Mouse (Mus musculus): ENCODE results near the gene St6galnac3.

The St6galnac3 gene

DNA sequence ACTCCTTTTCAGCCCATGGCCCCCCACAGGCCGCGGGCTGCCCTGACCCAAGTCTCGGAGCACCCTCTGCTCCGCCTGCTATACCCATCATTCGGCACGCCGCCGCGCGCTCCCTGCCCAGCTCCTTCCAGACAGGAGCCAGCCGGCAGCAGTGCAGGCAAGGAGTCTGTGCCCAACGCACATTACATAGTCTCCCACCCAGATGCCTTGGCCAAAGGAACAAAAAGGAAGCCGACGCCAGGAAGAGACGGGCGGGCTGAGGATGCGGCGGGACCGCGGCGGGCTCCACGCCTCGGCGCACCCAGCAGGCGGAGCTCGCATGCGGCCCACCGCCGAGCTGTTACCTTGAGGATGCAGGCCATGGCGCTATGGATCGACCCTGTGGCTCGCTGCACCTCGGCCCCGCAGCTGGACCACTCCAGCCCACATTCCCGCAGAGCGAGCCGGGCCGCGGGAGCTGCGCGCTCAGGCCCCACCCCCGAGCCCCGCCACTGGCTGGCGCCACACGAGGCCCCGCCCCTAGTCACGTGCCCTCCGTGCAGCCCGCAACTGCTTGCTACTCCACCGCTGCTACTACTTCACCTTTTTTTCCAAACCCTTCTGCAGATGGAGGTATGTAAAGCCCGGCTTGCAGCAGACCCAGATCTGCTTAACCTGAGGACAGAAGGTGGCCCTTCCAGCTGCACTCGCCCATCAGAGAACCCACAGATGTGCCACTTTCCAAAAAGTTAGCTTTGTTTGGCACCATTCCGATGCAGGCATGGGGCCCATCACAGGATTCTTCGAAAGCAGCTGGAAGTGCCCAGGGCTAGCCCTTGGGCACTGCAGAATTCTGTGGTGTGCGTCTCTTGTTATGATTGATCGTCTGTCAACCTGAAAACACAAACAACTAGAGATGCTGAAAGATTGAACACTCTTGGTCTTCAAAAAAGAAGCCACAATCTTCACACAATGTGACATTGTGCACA lies at the start of gene St6galnac3:
Gene St6galnac3, minus strand, starts transcription at position 474 of the 968 bp plus-strand sequence.
- peak; percentile 62 for DNase-seq (ENCODE audit: extremely low read depth, low read depth)

DNA sequence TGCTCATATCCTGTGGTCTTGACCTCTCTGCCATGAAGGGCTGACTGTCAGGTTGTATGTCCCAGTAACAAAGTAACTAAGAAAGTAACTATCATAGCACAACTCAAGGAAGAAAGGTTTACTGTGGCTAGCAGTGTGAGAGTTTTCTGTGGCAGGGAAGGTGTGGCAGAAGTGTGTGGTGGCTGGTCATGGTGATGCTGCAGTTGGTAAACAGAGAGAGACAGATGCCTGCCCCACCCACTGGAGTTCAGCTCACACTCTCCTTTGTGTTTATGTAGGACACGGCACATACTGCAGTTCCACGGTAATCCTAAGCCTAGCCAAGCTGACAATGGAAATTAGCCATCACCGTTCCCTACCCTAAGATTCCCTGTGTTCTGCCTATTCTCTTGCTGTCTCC lies 49.6 kb upstream of the St6galnac3 start:
- DNase-seq (ENCODE audit: extremely low read depth, low read depth), result no peak

DNA sequence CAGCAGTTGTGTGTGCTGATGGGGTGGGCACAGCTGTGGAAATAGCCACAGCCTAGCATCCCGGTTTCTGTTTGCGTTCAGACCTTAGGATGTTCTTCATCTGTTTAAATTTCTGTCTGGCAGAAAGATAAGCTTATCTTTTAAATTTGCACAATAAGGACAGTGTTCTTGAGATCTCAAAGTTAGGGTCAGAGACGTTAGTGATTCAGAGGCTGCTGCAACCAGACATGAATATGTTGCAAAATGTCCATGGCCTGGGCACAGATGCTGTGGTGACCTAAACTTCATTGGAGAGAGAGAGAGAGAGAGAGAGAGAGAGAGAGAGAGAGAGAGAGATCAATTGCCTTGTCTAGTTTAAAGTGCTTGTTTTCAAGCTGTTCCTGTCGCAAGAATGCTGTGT lies 46.5 kb upstream of the St6galnac3 start:
- DNase-seq (ENCODE audit: extremely low read depth, low read depth), result no peak

DNA sequence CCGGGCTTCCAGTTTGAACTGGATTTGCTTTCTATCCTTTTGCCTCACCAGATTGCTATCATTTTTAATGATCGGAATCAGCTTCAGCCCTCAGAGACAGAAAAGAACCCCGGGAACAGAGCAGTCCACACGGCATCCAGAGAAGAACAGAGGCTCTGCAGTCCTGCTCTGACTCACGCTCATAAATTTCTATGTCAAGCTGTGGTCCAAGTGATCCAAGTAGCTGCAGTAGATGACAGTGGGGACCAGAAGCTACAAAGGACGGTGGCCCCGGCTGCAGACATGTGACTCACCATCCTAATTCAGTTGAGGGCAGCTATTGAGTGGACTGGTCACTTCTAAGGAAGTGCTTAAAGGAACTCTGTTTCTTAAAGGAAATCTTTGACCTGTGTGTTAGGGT lies 45.6 kb upstream of the St6galnac3 start:
- DNase-seq (ENCODE audit: extremely low read depth, low read depth), result no peak

DNA sequence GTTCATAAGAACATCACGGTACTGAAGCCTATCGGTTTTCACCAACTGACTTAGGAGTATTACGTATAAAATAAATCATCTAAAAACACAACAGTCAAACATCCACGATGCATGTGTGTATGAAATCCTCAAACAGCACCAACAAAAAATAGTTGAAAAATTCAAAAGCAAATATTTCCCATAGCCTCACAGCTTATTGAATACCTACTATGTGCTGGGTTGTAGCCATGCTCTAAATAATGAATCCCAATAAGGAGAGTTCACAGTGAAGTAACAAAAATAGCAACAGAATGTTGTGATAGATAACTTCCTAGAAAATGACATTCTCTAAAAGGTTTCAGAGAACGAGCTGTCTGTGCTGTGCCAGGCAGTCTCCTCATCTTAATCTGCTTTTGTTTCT lies 44.2 kb upstream of the St6galnac3 start:
- DNase-seq (ENCODE audit: extremely low read depth, low read depth), result no peak

DNA sequence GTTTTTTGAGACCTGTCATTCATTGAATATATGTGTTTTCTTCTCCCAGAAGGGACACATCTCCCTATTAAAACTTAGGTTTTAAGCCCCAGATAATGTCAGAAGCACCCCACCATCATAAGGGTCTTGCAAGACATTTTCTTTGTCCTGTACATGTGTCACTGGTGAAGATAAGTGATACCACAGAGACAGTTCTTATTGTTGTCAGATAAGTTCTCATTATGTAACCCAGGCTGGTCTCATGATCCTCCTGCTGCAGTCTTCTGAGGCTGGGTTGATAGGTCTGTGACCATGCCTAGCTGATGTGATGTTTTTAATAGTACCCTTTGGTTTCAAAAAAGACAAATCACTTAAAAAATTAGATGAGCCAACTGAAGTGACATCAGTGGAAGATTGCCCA lies 40.2 kb upstream of the St6galnac3 start:
- DNase-seq (ENCODE audit: extremely low read depth, low read depth), result no peak

DNA sequence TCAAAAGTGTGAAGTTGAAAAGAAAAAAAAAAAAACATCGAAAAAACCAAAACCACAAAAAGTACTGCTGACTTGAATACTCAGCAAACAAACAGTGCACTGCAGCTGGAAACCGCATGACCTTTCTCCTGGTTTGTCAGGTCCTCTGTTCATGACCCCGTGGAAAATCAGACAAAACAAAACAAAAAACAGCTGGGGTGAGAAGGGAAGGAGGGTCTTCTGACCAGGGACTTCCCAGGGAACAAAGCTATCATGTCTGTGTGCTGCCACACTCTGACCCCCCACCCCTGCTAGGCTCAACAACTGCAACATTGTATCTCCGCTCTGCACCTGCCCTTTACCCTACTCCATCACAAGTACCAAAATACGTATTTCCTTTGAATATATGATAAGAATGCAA lies 39.8 kb upstream of the St6galnac3 start:
- no peak for DNase-seq (ENCODE audit: extremely low read depth, low read depth)

DNA sequence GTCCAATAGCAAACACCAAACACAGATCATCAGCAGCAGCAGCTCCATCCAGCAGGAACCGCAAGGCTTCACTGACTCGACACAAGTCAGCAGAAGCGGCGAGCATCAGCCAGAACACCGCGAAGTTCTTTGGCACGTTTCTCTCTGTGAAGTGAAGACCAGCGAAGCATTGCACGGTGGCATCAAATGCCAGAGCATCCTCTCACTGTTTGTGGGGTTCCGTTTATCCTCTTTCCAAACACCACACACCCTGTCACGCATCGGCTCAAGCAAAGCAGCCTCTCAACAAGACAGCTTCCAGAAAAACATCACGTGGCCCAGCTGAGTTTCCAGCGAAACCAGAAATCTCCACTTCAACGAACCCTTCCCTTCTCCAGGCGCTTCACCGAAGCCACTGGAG lies 36.2 kb upstream of the St6galnac3 start:
- no peak for DNase-seq (ENCODE audit: extremely low read depth, low read depth)

DNA sequence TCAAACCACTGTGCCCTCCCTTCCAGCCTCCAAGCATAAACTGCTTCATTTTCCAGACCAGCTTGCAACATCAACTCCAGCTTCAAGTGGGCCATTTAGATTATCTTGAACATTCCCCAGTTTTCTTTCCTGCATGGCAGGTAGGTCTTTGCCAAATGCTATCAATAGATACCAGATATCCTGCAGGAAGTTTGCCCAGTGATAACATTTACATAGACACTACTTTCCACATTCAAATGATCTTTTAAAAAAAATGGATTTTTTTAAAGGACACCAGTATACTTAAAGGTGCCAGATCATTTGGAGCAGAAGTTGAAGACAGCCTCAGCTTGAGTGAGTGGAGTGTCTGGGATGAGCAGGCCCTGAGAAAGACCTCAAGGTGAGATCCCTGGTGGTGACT lies 34.3 kb upstream of the St6galnac3 start:
- DNase-seq (ENCODE audit: extremely low read depth, low read depth), result no peak

DNA sequence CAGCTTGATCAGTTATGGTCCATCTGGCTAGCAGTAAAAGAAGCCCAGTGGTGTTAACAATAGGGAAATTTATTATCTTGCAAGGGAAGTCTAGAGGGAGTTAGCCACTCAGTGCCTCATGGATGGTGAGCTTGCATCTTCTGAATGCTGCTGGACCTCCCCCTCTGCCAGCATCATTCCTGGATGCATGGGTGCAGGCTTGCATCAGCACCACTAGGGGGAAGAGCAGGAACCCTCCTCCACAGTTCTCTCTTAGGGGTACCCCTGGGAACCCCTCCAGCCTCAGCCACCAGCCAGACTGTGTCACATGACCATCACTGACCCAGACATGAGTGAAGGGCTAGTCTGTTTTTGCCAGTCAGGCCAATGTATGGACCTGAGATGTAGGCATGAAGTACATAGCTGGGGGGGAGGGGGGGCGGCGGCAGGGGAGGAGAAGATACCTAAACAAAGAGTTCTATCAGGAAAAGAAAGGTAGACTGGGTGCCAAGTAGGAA lies 31.6 kb upstream of the St6galnac3 start:
- no peak for DNase-seq (ENCODE audit: extremely low read depth, low read depth)

DNA sequence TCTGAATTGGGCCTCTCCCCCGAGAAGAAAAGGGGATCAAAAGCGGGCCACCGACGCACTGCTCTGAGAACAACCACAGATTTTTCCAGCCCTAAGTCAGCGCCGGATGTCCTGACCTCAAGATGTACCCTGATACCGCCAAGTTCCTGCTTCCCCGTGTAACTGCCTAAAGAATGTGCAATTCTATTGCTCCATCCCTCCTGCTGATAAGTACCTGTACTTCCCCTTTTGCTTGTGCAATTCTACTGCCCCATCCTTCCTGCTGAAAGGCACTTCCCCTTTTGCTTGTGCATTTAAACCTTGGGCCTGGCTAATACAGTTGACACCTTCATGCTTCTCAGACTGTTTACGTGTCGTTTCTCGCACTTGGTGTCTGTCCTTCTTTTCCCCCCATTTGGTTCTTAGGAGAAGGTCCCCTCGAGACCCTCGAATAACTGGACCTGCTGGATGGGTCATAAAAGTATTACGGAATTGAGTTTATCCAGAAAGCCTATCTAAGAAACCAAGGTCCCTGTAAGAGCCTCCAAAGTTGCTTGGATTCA lies 30.9 kb upstream of the St6galnac3 start:
- peak; percentile 76 for DNase-seq (ENCODE audit: extremely low read depth, low read depth)

DNA sequence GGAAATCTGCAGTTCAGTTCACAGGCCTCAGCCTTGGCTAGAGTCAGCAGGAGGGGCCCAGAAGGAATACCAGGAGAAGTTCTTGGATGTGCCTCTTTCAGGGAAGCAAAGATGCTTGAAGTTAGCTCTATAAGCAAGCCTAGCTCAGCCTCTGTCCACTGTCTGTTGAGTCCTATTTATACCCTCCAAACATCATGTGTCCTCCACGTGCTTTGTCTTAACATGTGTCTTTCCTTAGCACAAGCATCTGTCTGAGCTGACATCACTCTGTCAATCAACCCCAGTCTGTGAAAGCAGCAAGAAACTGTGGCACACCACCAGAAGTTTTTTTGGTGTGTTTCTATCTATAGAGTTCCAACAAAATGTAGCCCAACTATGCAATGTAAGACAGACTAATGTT lies 26.5 kb upstream of the St6galnac3 start:
- no peak for DNase-seq (ENCODE audit: extremely low read depth, low read depth)

DNA sequence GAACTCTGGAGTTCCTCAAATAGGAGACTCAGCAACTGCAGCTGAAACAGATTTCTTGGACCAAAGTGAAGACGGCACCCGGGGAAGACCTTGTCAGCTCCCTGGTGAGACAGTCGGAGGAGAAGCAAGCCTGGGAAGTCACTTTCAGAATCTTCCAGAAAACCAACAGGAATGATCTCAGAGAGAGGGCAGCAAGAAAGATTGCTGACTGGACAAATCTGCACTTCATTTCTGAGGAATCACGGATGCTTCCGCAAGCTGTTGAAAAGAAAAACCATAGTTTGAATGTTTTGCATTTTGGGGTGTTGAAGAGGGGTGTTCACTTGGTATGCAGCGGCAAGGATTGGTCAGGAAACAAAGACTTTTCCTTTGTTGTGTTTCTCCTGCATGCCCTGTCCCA lies 24.4 kb upstream of the St6galnac3 start:
- DNase-seq (ENCODE audit: extremely low read depth, low read depth), result no peak

DNA sequence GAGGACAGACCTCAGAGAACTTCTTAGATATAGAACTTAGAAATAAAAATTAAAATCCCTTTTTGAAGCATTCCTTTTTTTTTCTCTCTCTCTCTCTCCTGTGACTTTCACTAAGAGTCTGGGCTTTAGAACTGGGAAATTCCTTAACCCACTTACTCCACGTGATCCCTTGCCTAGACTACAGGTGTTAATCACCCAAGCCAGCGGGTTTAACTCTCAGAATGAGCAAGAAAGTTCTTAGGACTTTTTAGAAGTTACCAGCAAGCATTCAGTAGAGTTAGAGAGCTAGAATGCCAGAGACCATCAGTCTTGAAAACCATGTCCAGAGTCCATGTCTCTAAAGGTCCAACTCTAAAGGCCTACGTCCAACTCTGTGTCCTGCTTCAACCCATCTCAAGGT lies 23.3 kb upstream of the St6galnac3 start:
- DNase-seq (ENCODE audit: extremely low read depth, low read depth), result no peak

DNA sequence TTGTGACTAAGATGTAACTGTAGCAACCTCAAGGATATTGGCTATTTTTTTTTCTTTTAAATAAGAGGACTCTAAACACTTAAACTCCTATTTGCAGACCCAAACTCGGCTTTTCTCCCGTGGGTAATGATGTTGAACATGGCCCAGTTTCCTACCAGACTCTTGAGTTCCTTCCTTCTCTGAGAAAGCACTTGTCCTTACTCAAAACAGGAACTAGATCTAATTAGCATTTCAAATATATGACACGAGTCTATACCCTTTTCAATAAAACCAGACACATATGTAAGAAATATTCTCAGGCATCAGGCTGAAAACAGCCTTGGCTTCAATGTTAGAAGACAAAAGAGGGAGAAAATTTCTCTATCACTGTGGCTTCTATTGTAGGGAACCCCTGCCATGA lies 20.1 kb upstream of the St6galnac3 start:
- DNase-seq (ENCODE audit: extremely low read depth, low read depth), result no peak

DNA sequence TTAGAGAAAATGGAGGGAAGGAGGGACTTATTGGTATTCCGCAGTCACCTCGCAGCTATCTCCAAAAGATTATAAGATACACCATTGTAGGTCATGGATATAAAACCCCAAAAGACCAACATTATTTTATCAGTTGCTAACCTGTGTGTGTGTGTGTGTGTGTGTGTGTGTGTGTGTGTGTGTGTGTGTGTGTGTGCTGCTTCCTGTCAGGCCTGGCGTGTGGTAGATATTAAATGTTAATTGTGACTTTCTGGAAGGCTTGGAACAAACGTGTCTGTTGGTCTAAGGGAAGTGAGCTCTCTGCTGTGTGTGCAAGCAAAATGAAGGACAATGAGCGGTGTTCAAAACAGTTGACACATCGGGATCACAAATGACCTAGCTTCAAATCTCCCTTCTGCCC lies 19.5 kb upstream of the St6galnac3 start:
- no peak for DNase-seq (ENCODE audit: extremely low read depth, low read depth)

DNA sequence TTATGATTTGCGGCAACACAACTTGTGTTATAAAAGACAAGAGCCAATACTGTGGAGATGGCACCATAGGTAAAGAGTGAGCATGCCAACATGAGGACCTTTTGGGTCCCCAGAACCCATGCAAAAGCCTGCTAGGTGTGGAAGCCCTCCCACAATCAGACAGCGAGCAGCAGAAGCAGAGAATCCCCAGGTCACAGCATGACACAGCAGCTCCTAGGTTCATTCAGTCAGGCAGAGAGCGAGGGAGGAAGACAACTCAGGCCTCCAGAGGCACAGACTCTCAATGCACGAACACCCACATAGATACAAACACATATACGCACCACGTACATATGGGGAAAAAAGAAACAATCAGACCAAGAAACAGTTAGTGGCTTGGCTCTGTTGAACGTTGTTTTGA lies 16.8 kb upstream of the St6galnac3 start:
- no peak for DNase-seq (ENCODE audit: extremely low read depth, low read depth)

DNA sequence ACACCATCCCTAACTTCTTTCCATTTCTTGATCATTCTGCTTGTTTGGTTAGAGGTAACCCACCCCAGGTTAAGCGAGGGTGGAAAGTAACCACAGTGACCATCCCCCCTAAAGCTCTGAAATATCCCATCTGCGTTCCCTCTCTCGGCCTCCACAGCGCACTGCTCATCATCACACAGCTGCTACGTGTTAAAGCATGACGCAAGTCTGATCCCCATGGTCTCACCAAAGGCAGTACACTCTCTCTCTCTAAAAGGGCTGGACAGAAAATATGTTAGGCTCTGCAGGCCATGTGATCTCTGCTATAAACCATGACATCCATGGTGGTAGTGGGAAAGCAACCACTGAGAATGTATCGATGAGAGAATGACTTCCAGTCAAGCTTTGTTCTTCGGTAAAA lies 14.4 kb upstream of the St6galnac3 start:
- DNase-seq (ENCODE audit: extremely low read depth, low read depth), result no peak

DNA sequence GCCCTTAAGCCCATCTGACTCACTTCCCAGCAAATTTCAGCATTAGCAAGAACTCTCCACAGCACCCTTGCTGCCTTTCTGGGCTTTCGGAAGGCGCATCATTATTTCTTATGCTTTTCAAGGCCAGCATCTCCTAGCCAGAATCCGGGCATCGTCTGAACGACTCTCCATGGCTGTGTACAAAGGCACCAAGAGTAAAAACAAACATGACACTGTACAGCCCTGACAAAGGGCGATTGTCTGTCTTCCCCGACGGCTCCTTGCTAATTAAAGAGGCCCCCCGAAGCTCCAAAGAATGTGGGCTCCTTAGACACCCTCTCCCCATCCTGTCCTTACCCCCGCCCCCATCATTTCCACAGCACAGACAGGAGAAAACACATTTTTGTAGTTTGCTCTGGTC lies 13.4 kb upstream of the St6galnac3 start:
- no peak for DNase-seq (ENCODE audit: extremely low read depth, low read depth)

DNA sequence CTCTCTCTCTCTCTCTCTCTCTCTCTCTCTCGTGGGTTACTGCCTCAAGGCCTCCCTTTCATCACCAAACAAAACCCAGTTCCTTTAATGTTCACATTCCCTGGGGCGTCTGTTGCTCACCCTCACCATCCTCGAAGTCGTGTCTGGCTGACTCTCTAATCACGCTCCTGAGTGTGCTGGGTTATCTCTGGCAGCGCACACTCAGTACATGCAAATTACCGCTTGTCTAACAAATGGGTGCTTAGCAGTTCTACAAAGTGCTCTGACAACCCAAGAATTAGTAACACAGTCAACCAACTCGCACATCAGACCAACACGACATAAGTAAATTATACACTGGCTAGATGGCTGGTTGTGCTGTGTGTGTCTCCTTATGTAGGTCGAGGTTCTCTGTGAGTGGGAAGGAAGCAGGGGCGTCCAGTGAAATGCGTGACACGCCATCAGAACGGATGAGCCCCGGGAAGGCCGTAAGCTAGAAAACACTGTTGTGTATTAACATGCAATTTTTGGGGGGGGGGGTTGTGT lies 11.8 kb upstream of the St6galnac3 start:
- no peak for DNase-seq (ENCODE audit: extremely low read depth, low read depth)

DNA sequence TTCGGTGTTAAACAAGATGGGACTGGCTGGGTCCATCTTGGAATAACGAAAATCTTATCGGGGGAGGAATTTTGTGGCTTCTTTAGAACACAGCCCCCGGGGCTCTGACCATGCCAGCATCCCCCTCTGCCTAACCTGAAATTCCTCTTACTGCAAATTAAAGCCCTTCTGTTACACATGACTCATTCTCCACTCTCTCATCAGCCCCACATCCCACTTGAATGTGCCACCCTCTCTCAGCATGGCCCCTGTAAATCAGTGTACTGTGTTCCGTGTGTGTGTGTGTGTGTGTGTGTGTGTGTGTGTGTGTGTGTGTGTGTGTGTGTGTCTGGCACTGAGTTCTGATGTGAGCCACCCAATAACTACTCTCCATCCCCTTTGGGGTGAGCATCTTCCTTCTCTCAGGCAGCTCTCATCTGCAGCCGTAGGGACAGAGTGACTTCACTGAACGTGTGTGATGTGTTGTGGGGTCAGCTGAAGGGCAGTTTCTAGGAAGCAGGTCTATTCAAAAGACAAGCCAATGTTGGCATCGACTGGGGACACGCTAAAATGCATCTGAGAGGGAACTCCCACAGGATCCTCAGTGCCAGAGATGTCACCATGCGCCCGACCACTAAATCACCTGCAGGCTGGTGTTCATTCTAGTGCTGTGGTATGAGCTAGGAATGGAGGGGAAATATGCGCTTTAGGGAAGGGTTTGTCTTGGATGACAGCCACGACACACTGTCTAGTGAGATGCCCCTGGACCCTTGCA lies 11.0 kb upstream of the St6galnac3 start:
- no peak for DNase-seq (ENCODE audit: extremely low read depth, low read depth)

DNA sequence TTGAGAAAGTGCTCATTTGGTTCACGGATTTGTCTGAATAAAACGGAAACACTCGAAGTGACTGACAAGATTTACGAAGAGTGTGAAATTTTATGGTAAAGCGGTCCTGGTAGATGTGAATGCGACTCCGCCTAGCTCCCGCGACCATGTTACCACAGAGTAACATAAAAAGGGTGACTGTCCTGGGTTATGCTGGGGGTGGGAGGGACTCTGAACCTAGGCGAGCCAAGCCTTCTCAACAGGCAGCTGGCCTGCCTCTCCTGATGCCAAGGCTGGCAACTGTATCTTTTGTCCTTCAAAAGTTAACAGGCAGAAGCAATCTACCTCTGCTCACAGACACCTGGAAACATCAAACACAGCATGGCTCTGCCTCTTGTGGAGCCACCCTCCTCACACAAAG lies 9.8 kb upstream of the St6galnac3 start:
- no peak for DNase-seq (ENCODE audit: extremely low read depth, low read depth)
